Mouse (Mus musculus) embryonic facial prominence, embryonic 15.5 days (tissue): ENCODE data around the gene Dock1. TPM values are rescaled to one million over a fixed set of nuclear protein-coding genes. Genes with fewer than 3 reads are reported as not detected.

ENCODE experiments used
- ATAC-seq: fragments of 200-750 bp; cut with Nextera tagmentation; 2 replicates; pipeline ENCODE4 v1.8.0; 2017; ENCODE audit warnings: low read depth, moderate TSS enrichment; ENCODE audit not compliant: insufficient number of reproducible peaks, low FRiP score, low TSS enrichment
- H3K27ac ChIP-seq: fragments of 300-500 bp; sonication (generic); replicated peaks from 2 replicates; pipeline ENCODE4 v1.5.1; 2015; ENCODE audit warnings: mild to moderate bottlenecking, inconsistent platforms
- H3K27me3 ChIP-seq: fragments of 300-500 bp; sonication (generic); 2 replicates; pipeline ENCODE4 v1.6.1; 2015; ENCODE audit warnings: inconsistent platforms
- H3K36me3 ChIP-seq: fragments of 300-500 bp; sonication (generic); 2 replicates; pipeline ENCODE4 v1.6.1; 2015; ENCODE audit warnings: mild to moderate bottlenecking, inconsistent platforms
- H3K4me1 ChIP-seq: fragments of 300-500 bp; sonication (generic); 2 replicates; pipeline ENCODE4 v1.6.1; 2015; ENCODE audit warnings: inconsistent platforms
- H3K4me2 ChIP-seq: fragments of 300-500 bp; sonication (generic); replicated peaks from 2 replicates; pipeline ENCODE4 v1.6.1; 2015; ENCODE audit warnings: mild to moderate bottlenecking, inconsistent platforms
- H3K4me3 ChIP-seq: fragments of 300-500 bp; sonication (generic); replicated peaks from 2 replicates; pipeline ENCODE4 v1.5.1; 2015; ENCODE audit warnings: mild to moderate bottlenecking, inconsistent platforms
- H3K9ac ChIP-seq: fragments of 300-500 bp; sonication (generic); 2 replicates; pipeline ENCODE4 v1.6.1; 2015; ENCODE audit warnings: inconsistent platforms
- H3K9me3 ChIP-seq: fragments of 300-500 bp; sonication (generic); replicated peaks from 2 replicates; pipeline ENCODE4 v1.6.1; 2016; ENCODE audit warnings: inconsistent platforms
- WGBS: fragments of 180-500 bp; shearing (Covaris S2); methylation state at CpG from one replicate; pipeline ENCODE4 v1.1.7; 2015; 5-methylcytosine and 5-hydroxymethylcytosine counted together
- polyA plus RNA-seq: library from polyadenylated mRNA; unstranded; fragments of >200 nt; fragmentation: Nextera tagmentation; extraction: Ambion mirVana; gene quantifications from 2 replicates; pipeline ENCODE4 v1.2.1, GENCODE M21; 2015

The Dock1 gene
- polyA plus RNA-seq, 1 experiment from 2014 or later, result 33.8 TPM

DNA sequence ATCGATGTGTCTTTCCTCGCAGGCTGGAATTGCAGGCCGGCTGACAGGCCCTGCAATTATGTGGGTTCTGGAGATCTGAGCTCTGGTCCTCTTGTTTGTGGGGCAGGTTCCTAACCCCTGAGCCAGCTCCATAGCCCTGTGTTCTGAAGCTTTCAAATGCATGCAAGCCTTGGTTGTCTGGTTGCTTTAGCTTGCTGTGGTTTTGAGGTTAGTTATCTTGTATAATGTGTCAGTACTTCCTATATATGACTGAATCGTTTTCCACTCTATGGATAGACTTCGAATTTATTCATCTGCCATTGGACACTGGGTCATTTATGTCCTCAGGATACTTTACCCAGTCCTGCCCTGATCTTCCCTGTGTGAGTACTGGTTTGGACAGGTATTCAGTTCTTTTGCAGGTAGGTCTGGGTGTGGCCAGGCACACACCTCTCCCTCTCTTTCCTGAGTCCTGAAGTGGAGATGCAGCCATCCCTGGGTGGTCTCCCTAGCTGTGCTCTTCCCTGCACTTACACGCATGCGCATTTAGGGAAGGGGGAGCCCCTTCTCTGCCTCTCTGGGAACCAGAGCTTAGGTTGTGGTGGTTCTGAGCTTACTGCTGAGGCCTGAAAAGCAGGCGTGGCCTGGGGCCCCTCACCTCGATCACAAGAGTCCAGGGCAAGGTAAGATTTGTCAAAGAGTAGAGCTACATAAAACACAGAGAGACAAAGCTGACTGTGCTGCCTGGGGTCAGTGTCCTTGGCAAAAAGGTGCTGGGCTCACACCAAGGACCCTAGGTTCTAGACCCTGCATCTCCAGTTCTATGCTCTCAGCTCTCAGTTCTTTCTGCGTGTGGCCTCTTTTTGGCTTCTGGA lies 25.9 kb downstream of the Dock1 start:
- H3K4me2 ChIP-seq, result no peak overlapping the region
- peaks cover 27% of the 10 kb centered on the region for H3K4me1 ChIP-seq
- no peak overlapping the region for H3K27ac ChIP-seq
- no peak overlapping the region for H3K9ac ChIP-seq
- no peaks in the 10 kb centered on the region for H3K36me3 ChIP-seq
- H3K4me3 ChIP-seq, result no peak overlapping the region
- ATAC-seq, result no peak
- 73% methylated on average over 10 of the region's 10 CpGs for WGBS
- no peaks in the 10 kb centered on the region for H3K9me3 ChIP-seq
- H3K27me3 ChIP-seq, result no peaks in the 10 kb centered on the region

DNA sequence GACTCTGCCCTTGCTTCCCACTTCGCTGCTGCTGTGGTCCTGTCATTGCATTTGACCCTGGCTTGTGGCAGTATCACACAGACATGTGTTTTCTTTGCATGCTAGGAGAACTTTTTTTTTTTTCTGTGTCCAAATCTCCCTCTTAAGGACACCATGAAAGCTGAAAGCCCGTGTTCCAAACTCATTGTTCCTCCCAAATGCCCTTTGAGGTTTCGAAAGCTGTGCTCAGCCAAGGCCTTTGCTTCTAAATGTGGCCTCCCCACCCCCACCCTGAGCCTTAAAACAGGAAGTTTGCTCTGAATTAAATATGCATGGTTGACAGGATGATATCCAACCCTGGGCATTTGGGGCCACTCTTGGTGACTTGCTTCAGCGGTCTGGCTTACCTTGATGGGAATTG lies 27.0 kb downstream of the Dock1 start:
- 52% methylated on average over 4 of the region's 4 CpGs for WGBS
- no peaks in the 10 kb centered on the region for H3K27me3 ChIP-seq
- peaks cover 27% of the 10 kb centered on the region for H3K4me1 ChIP-seq
- no peaks in the 10 kb centered on the region for H3K9me3 ChIP-seq
- H3K4me2 ChIP-seq, result no peak overlapping the region
- H3K27ac ChIP-seq, result 0 out of 2 replicates have a peak overlapping the region, but pooled peaks have one; percentile 34
- H3K4me3 ChIP-seq, result no peak overlapping the region
- no peak overlapping the region for H3K9ac ChIP-seq
- no peaks in the 10 kb centered on the region for H3K36me3 ChIP-seq
- ATAC-seq, result no peak

DNA sequence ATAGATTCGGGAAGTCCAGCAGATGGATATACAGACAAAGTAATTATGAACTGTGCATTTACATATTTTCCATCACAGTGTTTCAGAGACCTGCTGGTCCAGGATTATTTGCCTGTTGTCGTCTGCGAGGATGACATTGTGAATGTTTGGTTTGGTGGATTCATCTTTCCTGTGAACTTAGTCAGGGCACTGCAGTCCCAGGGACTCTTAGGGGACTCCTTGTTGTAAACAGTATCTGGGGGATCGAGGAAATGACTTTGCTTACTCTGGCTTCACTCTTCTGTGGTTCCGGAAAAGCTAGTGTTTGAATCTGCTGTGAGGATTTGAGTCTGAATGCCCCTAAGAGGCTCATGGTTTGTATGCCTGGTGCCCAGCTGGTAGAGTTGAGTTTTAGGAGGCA lies 27.8 kb downstream of the Dock1 start:
- Histone ChIP-seq H3K27ac (no peak overlapping the region), H3K4me3 (no peak overlapping the region), H3K36me3 (no peaks in the 10 kb centered on the region), H3K9me3 (no peaks in the 10 kb centered on the region), H3K27me3 (no peaks in the 10 kb centered on the region), H3K4me2 (no peak overlapping the region), H3K9ac (no peak overlapping the region), H3K4me1 (peaks cover 27% of the 10 kb centered on the region)
- ATAC-seq, result no peak
- 78% methylated on average over 5 of the region's 5 CpGs for WGBS

DNA sequence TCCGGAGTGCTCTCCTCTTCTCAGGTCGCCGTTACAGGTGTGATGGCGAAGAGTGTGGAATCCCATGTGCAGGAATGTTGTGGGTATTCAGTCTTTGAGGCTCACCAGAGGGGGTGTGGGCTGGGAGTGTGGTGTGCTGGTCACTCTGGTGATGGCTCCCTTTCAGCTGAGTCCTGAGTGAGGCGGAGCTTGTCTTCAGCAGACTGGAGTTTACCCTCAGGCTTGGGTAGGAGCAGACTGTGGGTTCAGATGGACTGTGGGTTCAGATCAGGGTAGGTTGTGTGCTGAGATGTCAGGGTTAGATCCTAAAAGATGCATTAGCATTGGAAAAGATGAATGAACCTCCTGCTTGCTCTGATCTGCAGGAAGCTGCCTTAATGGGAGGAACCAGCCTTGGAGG lies 29.5 kb downstream of the Dock1 start:
- Histone ChIP-seq H3K36me3 (no peaks in the 10 kb centered on the region), H3K9ac (no peak overlapping the region), H3K9me3 (no peaks in the 10 kb centered on the region), H3K27ac (no peak overlapping the region), H3K27me3 (no peaks in the 10 kb centered on the region), H3K4me3 (no peak overlapping the region), H3K4me2 (no peak overlapping the region), H3K4me1 (peaks cover 30% of the 10 kb centered on the region)
- no peak for ATAC-seq
- 82% methylated on average over 5 of the region's 5 CpGs for WGBS

DNA sequence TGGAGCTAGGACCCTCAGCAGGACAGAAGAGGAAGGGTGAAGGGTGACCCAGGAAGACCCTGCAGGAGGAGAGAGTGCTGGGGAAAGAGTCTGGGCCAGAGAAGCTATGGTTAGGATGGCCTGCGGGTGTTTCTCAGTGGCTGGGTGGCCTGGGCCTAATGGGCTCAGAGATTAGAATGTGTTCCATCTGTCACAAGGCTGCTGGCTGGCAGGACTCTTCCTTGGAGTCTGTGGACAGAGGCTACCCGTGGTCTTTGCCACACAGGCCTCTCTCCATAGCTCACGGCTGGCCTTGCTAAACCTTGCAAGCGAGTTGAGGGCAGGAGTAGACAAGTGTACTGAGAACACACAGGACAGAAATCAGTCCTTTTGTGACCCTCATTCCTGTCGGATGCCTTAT lies 32.0 kb downstream of the Dock1 start:
- peaks cover 31% of the 10 kb centered on the region for H3K4me1 ChIP-seq
- H3K9me3 ChIP-seq, result no peaks in the 10 kb centered on the region
- ATAC-seq, result no peak
- 74% methylated on average over 5 of the region's 5 CpGs for WGBS
- H3K4me2 ChIP-seq, result no peak overlapping the region
- H3K4me3 ChIP-seq, result no peak overlapping the region
- H3K9ac ChIP-seq, result no peak overlapping the region
- H3K36me3 ChIP-seq, result no peaks in the 10 kb centered on the region
- H3K27ac ChIP-seq, result no peak overlapping the region
- no peaks in the 10 kb centered on the region for H3K27me3 ChIP-seq

DNA sequence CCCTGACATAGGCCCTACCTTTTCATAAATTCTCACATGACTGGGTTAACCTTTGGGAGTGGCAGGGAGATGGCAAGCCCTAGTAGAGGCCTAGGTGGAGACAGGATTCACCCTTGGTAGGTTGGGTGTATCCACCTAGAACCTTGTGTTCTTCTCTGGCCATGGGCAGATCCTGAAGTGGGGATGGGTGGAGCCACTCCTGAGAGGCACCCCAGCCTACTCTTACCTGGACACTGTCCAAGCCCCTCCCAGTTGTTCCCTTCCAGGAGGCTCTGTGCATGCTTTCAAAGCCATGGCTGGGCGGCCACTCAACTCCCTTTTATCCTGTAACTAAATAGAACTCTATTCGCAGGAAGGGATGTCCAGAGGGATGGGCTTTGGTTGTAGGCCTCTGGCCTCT lies 33.2 kb downstream of the Dock1 start:
- ATAC-seq, result no peak
- H3K4me1 ChIP-seq, result peaks cover 28% of the 10 kb centered on the region
- H3K36me3 ChIP-seq, result no peaks in the 10 kb centered on the region
- no peak overlapping the region for H3K4me2 ChIP-seq
- H3K27me3 ChIP-seq, result no peaks in the 10 kb centered on the region
- no peak overlapping the region for H3K27ac ChIP-seq
- no peak overlapping the region for H3K4me3 ChIP-seq
- whole genome bisulfite sequencing, result 81% methylated on average over 2 of the region's 2 CpGs
- H3K9ac ChIP-seq, result no peak overlapping the region
- no peaks in the 10 kb centered on the region for H3K9me3 ChIP-seq

DNA sequence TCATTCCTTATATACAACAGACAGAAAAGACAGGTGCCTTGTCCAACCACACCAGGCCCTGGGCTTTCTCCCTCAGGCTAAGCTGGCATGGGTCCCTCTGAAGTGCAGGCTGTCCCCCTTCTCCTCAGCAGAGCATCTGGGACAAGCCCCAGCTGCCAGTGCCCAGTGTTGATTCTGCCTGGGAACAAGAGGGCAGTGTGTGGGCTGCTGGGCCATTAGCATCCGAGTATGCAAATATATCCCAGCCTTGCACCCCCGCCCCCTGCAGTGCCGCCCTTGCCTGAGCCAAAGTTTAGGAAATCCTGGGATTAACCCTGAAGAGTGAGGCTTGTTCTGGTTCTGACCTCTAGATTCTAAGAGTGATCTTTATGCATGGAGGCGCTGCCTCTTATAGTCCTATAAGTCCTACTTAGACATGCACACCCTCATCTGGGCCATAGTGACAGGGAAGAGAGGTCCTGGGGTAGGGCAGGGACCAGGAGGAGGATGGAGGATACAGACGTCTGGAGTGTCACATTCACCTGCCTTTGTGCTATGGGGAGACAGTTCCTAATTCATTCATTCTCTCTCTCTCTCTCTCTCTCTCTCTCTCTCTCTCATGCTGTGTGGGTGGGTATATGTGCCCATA lies 38.9 kb downstream of the Dock1 start:
- H3K9ac ChIP-seq, result no peak overlapping the region
- WGBS, result 43% methylated on average over 5 of the region's 5 CpGs
- no peaks in the 10 kb centered on the region for H3K36me3 ChIP-seq
- H3K4me1 ChIP-seq, result peaks cover 20% of the 10 kb centered on the region
- H3K4me2 ChIP-seq, result no peak overlapping the region
- 0 out of 2 replicates have a peak, but pooled peaks have one; percentile 58 for ATAC-seq
- H3K4me3 ChIP-seq, result no peak overlapping the region
- no peaks in the 10 kb centered on the region for H3K9me3 ChIP-seq
- no peaks in the 10 kb centered on the region for H3K27me3 ChIP-seq
- no peak overlapping the region for H3K27ac ChIP-seq

DNA sequence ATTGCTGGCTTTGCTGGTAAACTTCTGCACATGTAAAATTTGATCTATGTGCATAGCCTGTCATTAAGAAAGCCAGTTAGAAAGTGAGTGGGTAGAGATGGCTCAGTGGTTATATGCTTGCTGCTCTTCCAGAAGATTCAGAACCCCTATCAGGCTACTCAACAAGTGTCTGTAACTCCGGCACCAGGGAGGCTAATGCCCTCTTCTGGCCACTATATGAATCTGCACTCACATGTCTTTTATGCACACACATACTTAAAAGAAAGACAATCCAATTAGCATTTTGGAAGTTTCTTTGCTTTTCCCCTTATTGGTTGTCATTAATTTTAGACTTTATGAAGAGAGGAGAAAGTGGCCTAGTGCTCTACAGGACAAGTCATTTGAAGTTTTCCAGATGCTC lies 41.1 kb downstream of the Dock1 start:
- ATAC-seq, result no peak
- no peaks in the 10 kb centered on the region for H3K27me3 ChIP-seq
- no peak overlapping the region for H3K4me2 ChIP-seq
- 0 out of 2 replicates have a peak, but pooled peaks cover 9% of the 10 kb centered on the region for H3K4me1 ChIP-seq
- no peak overlapping the region for H3K9ac ChIP-seq
- H3K9me3 ChIP-seq, result no peaks in the 10 kb centered on the region
- no peak overlapping the region for H3K4me3 ChIP-seq
- WGBS, result 85% methylated on average over 1 of the region's 1 CpGs
- no peak overlapping the region for H3K27ac ChIP-seq
- no peaks in the 10 kb centered on the region for H3K36me3 ChIP-seq

DNA sequence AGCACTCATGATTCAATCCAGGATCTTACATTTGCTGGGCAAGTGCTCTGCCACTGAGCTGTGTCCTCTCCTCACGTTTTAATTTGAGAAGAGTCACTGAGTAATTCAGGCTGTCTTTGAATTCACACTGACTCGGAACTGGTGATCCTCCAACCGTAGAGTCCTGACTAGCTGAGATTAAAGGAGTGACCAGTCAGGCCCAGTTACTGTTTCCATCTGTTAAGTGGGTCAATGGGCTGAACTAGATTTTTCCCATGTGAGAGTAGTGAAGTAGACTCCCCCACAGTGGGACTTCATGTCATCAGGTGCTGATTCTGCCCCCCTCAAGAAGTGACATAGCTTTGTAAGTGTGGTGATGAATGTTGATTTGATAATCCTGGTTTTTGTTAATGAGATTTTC lies 49.0 kb downstream of the Dock1 start:
- Histone ChIP-seq H3K9me3 (no peaks in the 10 kb centered on the region), H3K27ac (no peak overlapping the region), H3K4me1 (peaks cover 11% of the 10 kb centered on the region; the same call in 1 of the 2 replicates), H3K36me3 (0 out of 2 replicates have a peak, but pooled peaks cover 4% of the 10 kb centered on the region), H3K9ac (no peak overlapping the region), H3K4me3 (no peak overlapping the region), H3K4me2 (no peak overlapping the region), H3K27me3 (no peaks in the 10 kb centered on the region)
- no peak for ATAC-seq
- WGBS, result 86% methylated on average over 3 of the region's 3 CpGs

DNA sequence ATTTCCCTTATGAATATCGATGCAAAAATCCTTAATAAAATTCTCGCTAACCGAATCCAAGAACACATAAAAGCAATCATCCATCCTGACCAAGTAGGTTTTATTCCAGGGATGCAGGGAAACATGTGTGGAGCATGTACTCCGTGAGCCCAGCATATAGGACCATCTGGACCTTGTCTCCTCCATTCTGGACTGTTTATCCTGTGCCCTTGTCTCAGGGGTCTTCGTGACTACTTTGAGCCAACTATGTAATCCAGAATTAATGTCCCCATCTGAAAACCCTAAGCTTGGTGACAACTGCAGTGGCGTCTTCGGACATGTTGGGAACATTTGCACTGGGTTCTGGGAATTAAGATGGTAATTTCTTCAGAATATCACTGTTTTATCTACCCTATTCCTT lies 51.9 kb downstream of the Dock1 start:
- no peak for ATAC-seq
- Histone ChIP-seq H3K27ac (no peak overlapping the region), H3K36me3 (0 out of 2 replicates have a peak, but pooled peaks cover 7% of the 10 kb centered on the region), H3K4me1 (peaks cover 20% of the 10 kb centered on the region; the same call in 1 of the 2 replicates), H3K4me2 (no peak overlapping the region), H3K9me3 (no peaks in the 10 kb centered on the region), H3K9ac (no peak overlapping the region), H3K4me3 (no peak overlapping the region), H3K27me3 (no peaks in the 10 kb centered on the region)
- 86% methylated on average over 7 of the region's 7 CpGs for WGBS

DNA sequence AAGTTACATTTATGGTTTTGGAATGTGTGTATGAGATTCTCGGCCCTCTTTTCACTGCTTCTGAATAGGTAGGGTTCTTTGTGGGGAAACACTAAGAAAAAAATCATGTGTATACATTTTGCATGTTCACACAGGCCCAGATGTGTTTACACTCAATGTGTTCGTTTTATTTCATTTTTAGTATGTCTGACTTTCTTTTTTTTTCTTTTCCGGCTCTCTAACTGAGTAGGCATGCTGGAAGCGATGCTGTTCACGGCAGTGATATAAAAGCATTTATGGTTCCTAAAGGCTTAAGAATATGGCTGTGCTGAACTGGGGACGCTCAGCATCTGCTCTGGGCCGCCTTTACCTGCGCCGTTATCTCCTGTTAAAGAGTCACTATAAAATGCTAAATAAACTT lies 52.5 kb downstream of the Dock1 start:
- H3K4me3 ChIP-seq, result no peak overlapping the region
- ATAC-seq, result no peak
- H3K4me1 ChIP-seq, result peaks cover 20% of the 10 kb centered on the region; the same call in 1 of the 2 replicates
- no peak overlapping the region for H3K27ac ChIP-seq
- no peaks in the 10 kb centered on the region for H3K9me3 ChIP-seq
- WGBS, result 78% methylated on average over 9 of the region's 9 CpGs
- no peak overlapping the region for H3K4me2 ChIP-seq
- H3K36me3 ChIP-seq, result peaks cover 7% of the 10 kb centered on the region; the same call in 1 of the 2 replicates
- no peaks in the 10 kb centered on the region for H3K27me3 ChIP-seq
- no peak overlapping the region for H3K9ac ChIP-seq
